8 mouse cellular contexts compared by ENCODE assay signal in the genomic region with DNA sequence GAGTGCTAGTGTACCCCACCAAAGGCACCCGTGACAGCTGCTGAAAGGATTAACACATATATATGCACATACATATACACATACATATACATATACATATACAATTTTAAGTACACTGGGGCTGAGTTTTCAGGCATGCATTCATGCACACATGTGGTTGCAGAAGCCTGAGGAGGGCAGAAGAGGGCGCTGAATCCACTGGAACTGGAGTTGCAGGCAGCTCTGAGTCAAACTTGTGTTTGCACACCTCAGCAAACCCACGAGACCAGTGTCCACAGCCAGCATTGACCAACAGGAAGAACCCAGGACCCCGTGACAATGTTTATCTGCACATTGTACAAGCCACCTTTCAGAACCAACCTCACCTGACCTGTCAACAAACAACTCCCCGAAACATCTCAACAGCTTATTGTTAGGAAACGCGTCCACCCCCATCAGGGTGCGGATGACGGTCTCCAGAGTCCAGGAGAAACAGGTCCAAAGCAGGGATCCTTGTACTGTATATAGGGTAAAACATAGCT. TPM values are rescaled to one million over a fixed set of nuclear protein-coding genes. Genes with fewer than 3 reads are reported as not detected.
DNase-seq lines count a peak whose midpoint lies in the region; ATAC-seq lines count a peak whose summit lies in the region.

No protein-coding gene starts in this region.

- DNase-seq in adrenal gland, postnatal 14 days, result peak; percentile 52
- DNase-seq in adrenal gland, adult 18-20 months (ENCODE audit: low spot score in 2 of 2), result no peak
- DNase-seq in 416B (ENCODE audit: low read depth), result peak; percentile 84
- DNase-seq in embryo, embryonic 10.5 days (ENCODE audit: low spot score), result peak; percentile 24
- DNase-seq in lung, postnatal 4 days, result peak; percentile 52 to 73
- DNase-seq in layer of hippocampus, adult 9-11 months, result no peak

- no peak for ATAC-seq in inflammation-experienced regulatory T-cells, adult 6 months
- ATAC-seq in erythroid progenitor cell, adult 5-6 weeks (replicated peaks; ENCODE audit: low FRiP score, poor library complexity, severe bottlenecking), result no peak

RNA-seq across cellular contexts. Expression of gene Yy1, which starts 32.2 kb away (rescaled TPM):
- 74.2 and 77.6 TPM in 2 replicates for total RNA-seq in adrenal gland, postnatal 14 days (2021)
- 10 to 100 TPM; 55.5 to 79.9 TPM for total RNA-seq in adrenal gland, adult 18-20 months (2021)
- 10 to 100 TPM; 16.4 to 18.6 (median 17.1) TPM for polyA plus RNA-seq in inflammation-experienced regulatory T-cells, adult 6 months (2017; shearing (Covaris generic))
- total RNA-seq in erythroid progenitor cell, adult 5-6 weeks (2015; ENCODE audit: low replicate concordance), result 25.2 and 44.4 TPM in 2 replicates
- 40.4 and 62.9 TPM in 2 replicates for total RNA-seq in erythroid progenitor cell, adult 5-6 weeks (2017; ENCODE audit: low replicate concordance)

RNA-seq across cellular contexts. Expression of gene Degs2, which starts 58.4 kb away (rescaled TPM):
- not detected in 2 replicates for total RNA-seq in adrenal gland, postnatal 14 days (2021)
- total RNA-seq in adrenal gland, adult 18-20 months (2021), result under 1 TPM in 1 of 2 experiments, not detected in 1; 0.17 TPM
- polyA plus RNA-seq in inflammation-experienced regulatory T-cells, adult 6 months (2017; shearing (Covaris generic)), result 1 to 10 TPM; 2.1 to 9.6 (median 8.8) TPM
- not detected in 2 replicates for total RNA-seq in erythroid progenitor cell, adult 5-6 weeks (2015; ENCODE audit: low replicate concordance)
- not detected in 2 replicates for total RNA-seq in erythroid progenitor cell, adult 5-6 weeks (2017; ENCODE audit: low replicate concordance)

Comparison
In these comparisons a context has a peak if more than half of its experiments do, and no peak if none do; other contexts are left out.
1. DNase-seq: peak in adrenal gland, postnatal 14 days (single experiment), 416B (single experiment), embryo, embryonic 10.5 days (single experiment) and lung, postnatal 4 days (2 of 2); none in adrenal gland, adult 18-20 months (0 of 2) and layer of hippocampus, adult 9-11 months (single experiment).